Mouse (Mus musculus) MEL (cell line): ENCODE results near the gene Prss56. TPM values are rescaled to one million over a fixed set of nuclear protein-coding genes. Genes with fewer than 3 reads are reported as not detected.

Experiments used
- polyA plus RNA-seq, 2 experiments: library from polyadenylated mRNA; stranded (reverse) in 1 of 2; unstranded in 1 of 2; fragments of >175 nt in 1 of 2; fragments of >200 nt in 1 of 2; gene quantifications; 2 replicates each; pipeline versions ENCODE4 v1.2.1 to v1.2.4; 2012; ENCODE audit warnings: low replicate concordance in 2 of 2, low read depth in 1 of 2; ENCODE audit not compliant: insufficient read length in 2 of 2, insufficient read depth in 1 of 2, missing spikeins in 1 of 2
- total RNA-seq: library from RNA; depleted of rRNA; stranded (reverse); fragments of 300-350 nt; gene quantifications from 2 replicates; pipeline ENCODE4 v1.2.3, GENCODE M21; 2012; rRNA removed

Gene Prss56
- total and polyA plus RNA-seq, 3 experiments, result 0.08 TPM; not detected in 2

Other genes with a start within 250 kb of the Prss56 start
- not detected in 2 replicates for gene Alppl2, start 93.4 kb upstream of the Prss56 start, total RNA-seq
- gene Alppl2, start 93.4 kb upstream of the Prss56 start, polyA plus RNA-seq, result not detected
- not detected in 2 replicates for gene Alpi, start 81.7 kb upstream of the Prss56 start, total RNA-seq
- gene Alpi, start 81.7 kb upstream of the Prss56 start, polyA plus RNA-seq, result not detected
- gene Akp3, start 58.3 kb upstream of the Prss56 start, total RNA-seq, result not detected in 2 replicates
- under 1 TPM in 1 of 2 experiments, not detected in 1; 0.04 TPM for gene Akp3, start 58.3 kb upstream of the Prss56 start, polyA plus RNA-seq
- 0.73 and 2.1 TPM in 2 replicates for gene Ecel1, start 26.8 kb upstream of the Prss56 start, total RNA-seq
- 1 to 10 TPM in 1 of 2 experiments, not detected in 1; 4.8 TPM for gene Ecel1, start 26.8 kb upstream of the Prss56 start, polyA plus RNA-seq
- gene Chrnd, start 7.3 kb downstream of the Prss56 start, total RNA-seq, result not detected in 2 replicates
- not detected for gene Chrnd, start 7.3 kb downstream of the Prss56 start, polyA plus RNA-seq
- gene Chrng, start 21.3 kb downstream of the Prss56 start, total RNA-seq, result not detected in 2 replicates
- not detected for gene Chrng, start 21.3 kb downstream of the Prss56 start, polyA plus RNA-seq
- gene Eif4e2, start 30.6 kb downstream of the Prss56 start, total RNA-seq, result 165 and 171 TPM in 2 replicates
- gene Eif4e2, start 30.6 kb downstream of the Prss56 start, polyA plus RNA-seq, result 100 to 1,000 TPM; 132 to 220 TPM
- not detected in 2 replicates for gene Efhd1, start 81.0 kb downstream of the Prss56 start, total RNA-seq
- under 1 TPM in 1 of 2 experiments, not detected in 1; 0.15 TPM for gene Efhd1, start 81.0 kb downstream of the Prss56 start, polyA plus RNA-seq
- gene Gigyf2, start 143.7 kb downstream of the Prss56 start, total RNA-seq, result 27.1 and 28.5 TPM in 2 replicates
- 10 to 100 TPM in 1 of 2 experiments, not detected in 1; 70.6 TPM for gene Gigyf2, start 143.7 kb downstream of the Prss56 start, polyA plus RNA-seq
- gene Kcnj13, start 211.4 kb downstream of the Prss56 start, total RNA-seq, result 0.16 and 0.23 TPM in 2 replicates
- under 1 TPM in 1 of 2 experiments, not detected in 1; 0.10 TPM for gene Kcnj13, start 211.4 kb downstream of the Prss56 start, polyA plus RNA-seq